Mouse (Mus musculus): Measurements from ENCODE around the gene Pear1. TPM values are rescaled to one million over a fixed set of nuclear protein-coding genes. Genes with fewer than 3 reads are reported as not detected.

The Pear1 gene
- polyA plus RNA-seq, 1 experiment from 2014 or later: 3.6 TPM

DNA sequence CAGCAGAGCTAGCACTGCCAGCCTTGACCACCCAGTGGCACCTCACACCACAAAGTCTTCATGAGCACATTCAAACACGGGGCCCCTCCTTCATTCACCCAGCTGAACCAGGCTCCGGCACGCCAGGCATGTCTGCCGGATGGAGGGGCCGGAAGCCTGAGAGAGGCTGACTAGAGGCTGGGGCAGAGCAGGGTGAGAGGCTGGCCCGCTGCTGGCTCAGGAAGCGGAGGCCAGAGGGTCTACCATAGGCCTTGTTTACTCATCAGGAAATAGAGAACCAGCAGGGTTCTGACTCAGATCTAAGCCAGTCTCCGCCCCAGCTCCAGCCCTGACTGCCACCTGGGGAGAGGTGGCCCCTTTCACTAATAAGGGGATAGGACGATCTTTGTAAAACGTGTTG lies 59.0 kb downstream of the Pear1 start:
- no peak overlapping the region for H3K4me3 ChIP-seq (ENCODE audit: low read depth, low read length)
- no peaks in the 10 kb centered on the region for H3K4me1 ChIP-seq (ENCODE audit: control insufficient read depth, insufficient read depth, low read length)
- no peaks in the 10 kb centered on the region for H3K27me3 ChIP-seq (ENCODE audit: control insufficient read depth, insufficient read depth, low read length)
- no peak overlapping the region for H3K9ac ChIP-seq (replicated peaks; ENCODE audit: low read depth, low read length)
- WGBS: 20% methylated on average over 10 of the region's 10 CpGs
- H3K27ac ChIP-seq (ENCODE audit: low read depth, low read length): no peak overlapping the region
- no peak overlapping the region for H3K4me2 ChIP-seq (ENCODE audit: low read depth, low read length)
- ATAC-seq (ENCODE audit: low read depth): no peak
- no peaks in the 10 kb centered on the region for H3K9me3 ChIP-seq (ENCODE audit: control insufficient read depth, low read length)
- no peaks in the 10 kb centered on the region for H3K36me3 ChIP-seq (ENCODE audit: control insufficient read depth, insufficient read depth, low read length)

DNA sequence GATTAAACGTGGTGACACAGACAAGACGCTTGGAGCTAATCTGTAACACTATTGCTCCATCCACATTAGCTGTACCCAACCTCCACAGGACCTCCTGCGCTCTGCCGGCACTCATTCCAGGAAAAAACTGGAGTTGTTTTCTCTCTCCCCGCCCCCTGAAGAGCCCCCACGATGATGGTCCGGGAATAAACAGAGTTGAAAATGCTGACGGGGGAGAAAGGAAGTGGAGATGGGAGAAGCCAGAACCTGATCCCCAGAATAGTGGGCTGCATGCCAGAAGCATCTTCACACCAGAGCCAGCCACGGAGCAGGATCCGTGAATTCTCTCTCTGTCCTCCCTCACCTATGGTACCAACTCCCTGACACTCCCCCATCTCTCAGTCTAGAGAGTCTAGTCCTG lies 59.6 kb downstream of the Pear1 start:
- no peak overlapping the region for H3K4me3 ChIP-seq (ENCODE audit: low read depth, low read length)
- H3K27me3 ChIP-seq (ENCODE audit: control insufficient read depth, insufficient read depth, low read length): no peaks in the 10 kb centered on the region
- ATAC-seq (ENCODE audit: low read depth): no peak
- no peaks in the 10 kb centered on the region for H3K36me3 ChIP-seq (ENCODE audit: control insufficient read depth, insufficient read depth, low read length)
- no peaks in the 10 kb centered on the region for H3K9me3 ChIP-seq (ENCODE audit: control insufficient read depth, low read length)
- no peak overlapping the region; the same call in 1 of the 2 replicates for H3K4me2 ChIP-seq (ENCODE audit: low read depth, low read length)
- 35% methylated on average over 10 of the region's 10 CpGs for WGBS
- no peak overlapping the region for H3K9ac ChIP-seq (replicated peaks; ENCODE audit: low read depth, low read length)
- no peak overlapping the region for H3K27ac ChIP-seq (ENCODE audit: low read depth, low read length)
- H3K4me1 ChIP-seq (ENCODE audit: control insufficient read depth, insufficient read depth, low read length): no peaks in the 10 kb centered on the region

DNA sequence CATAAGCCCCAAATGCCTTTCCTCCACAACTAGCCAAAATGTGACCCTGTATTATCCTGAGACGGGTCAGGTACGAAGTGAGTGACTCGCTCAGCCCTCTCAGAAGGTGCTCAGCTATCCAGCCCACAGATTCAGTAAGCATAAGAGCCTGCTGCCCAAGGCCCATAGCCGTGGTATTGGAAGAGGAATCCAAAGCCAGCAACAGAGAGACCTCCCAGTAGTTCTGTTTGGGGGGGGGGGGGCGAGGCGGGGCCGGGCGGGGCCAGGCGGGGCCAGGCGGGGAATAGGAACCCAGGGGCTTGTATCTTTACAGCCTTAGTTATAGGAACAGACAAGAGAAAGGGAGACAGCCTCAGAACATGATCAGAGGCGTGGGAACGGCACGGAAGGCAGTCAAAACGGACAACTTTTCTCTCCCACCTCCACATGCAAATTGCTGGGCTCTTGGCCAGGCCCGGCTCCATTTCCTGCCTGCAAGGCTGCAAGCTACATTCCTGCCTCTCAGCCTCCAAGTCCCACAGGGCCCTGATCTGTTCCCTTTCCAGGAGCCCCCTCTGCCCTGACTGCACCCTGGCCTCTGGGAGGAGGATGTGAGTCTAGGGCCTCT lies 60.3 kb downstream of the Pear1 start:
- Histone ChIP-seq H3K4me2 (ENCODE audit: low read depth, low read length) (no peak overlapping the region), H3K9me3 (ENCODE audit: control insufficient read depth, low read length) (no peaks in the 10 kb centered on the region), H3K36me3 (ENCODE audit: control insufficient read depth, insufficient read depth, low read length) (no peaks in the 10 kb centered on the region), H3K9ac (replicated peaks; ENCODE audit: low read depth, low read length) (no peak overlapping the region), H3K4me1 (ENCODE audit: control insufficient read depth, insufficient read depth, low read length) (no peaks in the 10 kb centered on the region), H3K27ac (ENCODE audit: low read depth, low read length) (no peak overlapping the region), H3K4me3 (ENCODE audit: low read depth, low read length) (no peak overlapping the region), H3K27me3 (ENCODE audit: control insufficient read depth, insufficient read depth, low read length) (no peaks in the 10 kb centered on the region)
- WGBS: 20% methylated on average over 13 of the region's 15 CpGs
- ATAC-seq (ENCODE audit: low read depth): no peak; the same call in 1 of the 2 replicates

DNA sequence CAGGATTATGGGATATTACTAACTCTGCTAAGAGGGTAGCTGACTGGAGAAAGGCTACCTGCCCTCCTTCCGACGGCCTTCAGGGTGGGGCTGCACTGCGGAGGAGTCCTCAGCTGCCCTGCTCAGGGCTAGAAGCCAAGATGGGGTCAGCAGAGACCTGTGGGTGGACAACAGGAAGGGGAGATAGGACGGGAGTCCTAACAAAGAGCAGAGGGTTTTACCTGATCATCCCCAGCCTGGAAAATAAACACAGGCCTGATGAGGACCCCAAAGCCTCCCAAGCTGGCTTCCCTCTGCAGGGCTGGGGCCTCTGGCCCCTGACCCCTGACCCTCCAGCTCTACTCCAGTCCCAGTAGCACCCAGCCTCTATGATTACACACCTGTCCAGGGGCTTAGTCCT lies 60.9 kb downstream of the Pear1 start:
- Histone ChIP-seq H3K9me3 (ENCODE audit: control insufficient read depth, low read length) (no peaks in the 10 kb centered on the region), H3K9ac (replicated peaks; ENCODE audit: low read depth, low read length) (no peak overlapping the region), H3K4me2 (ENCODE audit: low read depth, low read length) (no peak overlapping the region), H3K27ac (ENCODE audit: low read depth, low read length) (no peak overlapping the region), H3K36me3 (ENCODE audit: control insufficient read depth, insufficient read depth, low read length) (no peaks in the 10 kb centered on the region), H3K27me3 (ENCODE audit: control insufficient read depth, insufficient read depth, low read length) (no peaks in the 10 kb centered on the region), H3K4me1 (ENCODE audit: control insufficient read depth, insufficient read depth, low read length) (no peaks in the 10 kb centered on the region), H3K4me3 (ENCODE audit: low read depth, low read length) (no peak overlapping the region)
- WGBS: 67% methylated on average over 4 of the region's 4 CpGs
- ATAC-seq (ENCODE audit: low read depth): no peak

DNA sequence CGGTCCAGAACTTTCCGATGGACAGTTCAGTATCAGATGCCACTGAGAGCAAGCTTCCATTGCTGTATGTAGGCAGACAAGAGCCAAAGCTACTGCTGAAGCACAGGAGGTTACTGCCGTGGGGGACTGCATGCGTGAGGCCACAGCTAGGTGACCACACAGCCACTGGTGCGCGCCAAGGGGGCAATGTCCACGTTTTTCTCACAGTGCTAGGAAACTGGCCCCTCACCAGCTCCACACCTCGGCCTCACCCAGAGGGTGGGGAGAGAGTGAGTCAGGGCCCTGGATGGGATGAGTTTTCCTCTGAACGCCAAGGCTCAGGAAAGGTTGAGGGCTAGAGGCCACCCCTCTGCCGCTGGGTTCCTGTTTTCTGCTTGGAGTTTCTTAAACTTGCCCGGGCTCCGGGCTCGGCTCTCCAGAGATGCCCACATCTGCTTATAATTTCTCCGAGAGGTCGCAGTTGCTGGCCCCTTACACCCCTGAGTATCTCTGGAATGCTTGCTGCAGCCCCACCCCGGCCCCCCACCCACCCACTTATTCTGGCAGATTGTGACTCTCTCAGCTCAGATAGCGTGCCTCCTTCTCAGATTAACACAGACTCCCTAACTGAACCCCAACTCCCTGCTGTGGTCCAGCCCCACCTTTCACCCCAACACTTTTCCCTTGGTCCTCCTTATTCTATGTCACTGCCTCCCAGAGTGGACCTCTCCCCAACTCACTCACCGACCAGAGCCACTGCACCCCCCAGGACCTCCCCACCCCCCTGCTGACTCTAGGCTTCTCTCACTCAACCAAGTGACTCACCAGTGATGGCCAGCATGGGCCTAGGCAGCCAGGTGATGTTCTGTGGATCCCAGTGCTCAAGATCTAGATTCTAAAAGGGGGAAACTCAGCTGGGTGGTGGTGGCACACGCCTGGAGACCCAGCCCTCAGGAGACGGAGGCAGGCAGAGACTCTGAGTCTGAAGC lies 62.4 kb downstream of the Pear1 start:
- Histone ChIP-seq H3K4me1 (ENCODE audit: control insufficient read depth, insufficient read depth, low read length) (no peaks in the 10 kb centered on the region), H3K4me2 (ENCODE audit: low read depth, low read length) (no peak overlapping the region), H3K27me3 (ENCODE audit: control insufficient read depth, insufficient read depth, low read length) (no peaks in the 10 kb centered on the region), H3K9ac (replicated peaks; ENCODE audit: low read depth, low read length) (no peak overlapping the region), H3K9me3 (ENCODE audit: control insufficient read depth, low read length) (no peaks in the 10 kb centered on the region), H3K4me3 (ENCODE audit: low read depth, low read length) (no peak overlapping the region), H3K27ac (ENCODE audit: low read depth, low read length) (no peak overlapping the region), H3K36me3 (ENCODE audit: control insufficient read depth, insufficient read depth, low read length) (no peaks in the 10 kb centered on the region)
- no peak for ATAC-seq (ENCODE audit: low read depth)
- 84% methylated on average over 20 of the region's 20 CpGs for WGBS

DNA sequence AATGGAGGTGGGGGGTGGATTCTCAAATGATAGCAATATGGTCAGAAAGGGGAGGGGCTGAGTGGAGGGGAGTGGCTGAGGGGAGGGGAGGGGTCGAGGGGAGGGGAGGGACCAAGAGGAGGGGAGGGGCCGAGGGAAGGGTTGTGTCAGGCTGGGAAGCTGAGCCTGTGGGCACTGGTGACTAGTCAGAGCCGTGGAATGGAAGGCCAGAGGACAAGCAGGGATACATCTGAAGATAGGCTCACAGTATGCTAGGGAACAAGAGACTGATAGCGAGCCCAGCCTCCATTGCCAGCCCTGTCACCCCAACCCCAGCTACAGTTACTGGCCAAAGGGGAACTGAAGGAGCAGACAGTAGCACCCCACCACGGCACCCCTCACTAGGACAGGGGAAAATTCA lies 65.5 kb downstream of the Pear1 start:
- WGBS: 46% methylated on average over 5 of the region's 5 CpGs
- ATAC-seq (ENCODE audit: low read depth): no peak

DNA sequence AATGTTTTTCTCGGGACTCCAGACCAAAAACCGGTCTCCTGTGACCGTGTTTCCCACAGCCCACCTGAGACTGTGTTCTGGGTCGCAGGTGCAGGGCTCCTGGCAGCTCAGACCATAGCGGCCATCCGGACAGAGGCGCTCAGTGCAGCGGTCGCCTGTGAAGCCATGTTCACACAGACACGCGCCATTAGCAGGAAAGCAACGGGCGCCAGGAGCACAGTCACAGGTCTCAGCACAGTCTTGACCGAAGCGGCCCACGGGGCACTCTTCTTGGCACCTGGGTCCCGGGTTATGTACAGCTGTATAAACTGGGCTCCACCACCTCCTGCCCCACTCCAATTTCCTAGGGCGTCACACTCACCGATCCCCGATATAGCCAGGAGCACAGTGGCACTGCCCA lies 67.6 kb downstream of the Pear1 start:
- H3K4me3 ChIP-seq (ENCODE audit: low read depth, low read length): peak overlapping the region; percentile 17; the same call in 1 of the 2 replicates
- H3K36me3 ChIP-seq (ENCODE audit: control insufficient read depth, insufficient read depth, low read length): no peaks in the 10 kb centered on the region
- no peaks in the 10 kb centered on the region for H3K9me3 ChIP-seq (ENCODE audit: control insufficient read depth, low read length)
- 40% methylated on average over 20 of the region's 20 CpGs for WGBS
- ATAC-seq (ENCODE audit: low read depth): peak; percentile 26; the same call in 1 of the 2 replicates
- H3K9ac ChIP-seq (replicated peaks; ENCODE audit: low read depth, low read length): peak overlapping the region; percentile 44; the same call in 1 of the 2 replicates
- 0 out of 2 replicates have a peak, but pooled peaks cover 2% of the 10 kb centered on the region for H3K4me1 ChIP-seq (ENCODE audit: control insufficient read depth, insufficient read depth, low read length)
- H3K27ac ChIP-seq (ENCODE audit: low read depth, low read length): no peak overlapping the region
- H3K27me3 ChIP-seq (ENCODE audit: control insufficient read depth, insufficient read depth, low read length): 0 out of 2 replicates have a peak, but pooled peaks cover 3% of the 10 kb centered on the region
- peak overlapping the region; percentile 52 for H3K4me2 ChIP-seq (ENCODE audit: low read depth, low read length)

More for the DNA sequence above, 65.5 kb downstream of the Pear1 start:
- Histone ChIP-seq H3K4me2 (ENCODE audit: low read depth, low read length) (no peak overlapping the region), H3K4me1 (ENCODE audit: control insufficient read depth, insufficient read depth, low read length) (0 out of 2 replicates have a peak, but pooled peaks cover 2% of the 10 kb centered on the region), H3K27ac (ENCODE audit: low read depth, low read length) (no peak overlapping the region), H3K4me3 (ENCODE audit: low read depth, low read length) (no peak overlapping the region), H3K9ac (replicated peaks; ENCODE audit: low read depth, low read length) (no peak overlapping the region), H3K9me3 (ENCODE audit: control insufficient read depth, low read length) (no peaks in the 10 kb centered on the region), H3K27me3 (ENCODE audit: control insufficient read depth, insufficient read depth, low read length) (0 out of 2 replicates have a peak, but pooled peaks cover 3% of the 10 kb centered on the region), H3K36me3 (ENCODE audit: control insufficient read depth, insufficient read depth, low read length) (no peaks in the 10 kb centered on the region)

DNA sequence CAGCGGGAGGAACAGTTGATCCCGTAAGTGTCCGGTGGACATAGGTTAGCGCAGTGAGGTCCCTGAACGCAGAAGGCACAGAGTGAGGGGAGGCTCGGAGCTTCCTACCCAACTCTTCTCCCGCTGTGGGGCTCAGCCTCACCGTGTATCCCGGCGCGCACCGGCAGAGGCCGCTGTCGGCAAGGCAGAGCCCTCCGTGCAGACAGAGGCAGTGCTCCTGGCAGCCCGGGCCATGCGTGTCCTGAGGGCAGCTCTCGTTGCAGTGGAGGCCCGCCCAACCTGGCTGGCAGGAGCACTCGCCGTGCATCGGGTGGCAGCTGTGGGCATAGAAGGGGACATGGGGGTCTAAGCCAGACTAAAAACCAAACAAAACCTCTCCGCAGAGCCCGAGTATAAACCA lies 68.1 kb downstream of the Pear1 start:
- Histone ChIP-seq H3K27ac (ENCODE audit: low read depth, low read length) (no peak overlapping the region), H3K9ac (replicated peaks; ENCODE audit: low read depth, low read length) (peak overlapping the region; percentile 44; the same call in 1 of the 2 replicates), H3K36me3 (ENCODE audit: control insufficient read depth, insufficient read depth, low read length) (no peaks in the 10 kb centered on the region), H3K4me3 (ENCODE audit: low read depth, low read length) (peak overlapping the region; percentile 17; the same call in 1 of the 2 replicates), H3K9me3 (ENCODE audit: control insufficient read depth, low read length) (no peaks in the 10 kb centered on the region), H3K4me1 (ENCODE audit: control insufficient read depth, insufficient read depth, low read length) (0 out of 2 replicates have a peak, but pooled peaks cover 2% of the 10 kb centered on the region), H3K4me2 (ENCODE audit: low read depth, low read length) (peak overlapping the region; percentile 52), H3K27me3 (ENCODE audit: control insufficient read depth, insufficient read depth, low read length) (0 out of 2 replicates have a peak, but pooled peaks cover 3% of the 10 kb centered on the region)
- ATAC-seq (ENCODE audit: low read depth): peak; percentile 94
- 2% methylated on average over 24 of the region's 24 CpGs for WGBS

DNA sequence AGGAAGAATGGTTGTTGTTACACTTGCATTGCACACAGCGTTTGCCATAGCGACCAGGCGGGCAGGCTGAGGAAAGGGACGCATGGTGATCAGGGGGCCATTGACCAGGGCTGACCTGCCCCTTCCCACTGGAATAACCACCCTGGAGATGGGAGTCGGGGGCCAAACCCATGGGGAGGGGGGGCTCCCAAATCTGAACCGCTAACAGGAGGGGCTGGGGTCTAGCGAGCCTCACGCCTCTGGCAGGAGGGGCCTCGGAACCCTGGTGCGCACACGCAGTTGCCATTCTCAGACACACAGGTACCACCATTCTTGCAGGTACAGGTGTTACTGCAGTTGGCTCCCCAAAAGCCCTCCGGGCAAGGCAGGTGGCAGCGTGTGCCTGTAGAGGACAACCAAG lies 70.3 kb downstream of the Pear1 start:
- 84% methylated on average over 13 of the region's 13 CpGs for WGBS
- no peak for ATAC-seq (ENCODE audit: low read depth)
- Histone ChIP-seq H3K4me1 (ENCODE audit: control insufficient read depth, insufficient read depth, low read length) (0 out of 2 replicates have a peak, but pooled peaks cover 2% of the 10 kb centered on the region), H3K9me3 (ENCODE audit: control insufficient read depth, low read length) (no peaks in the 10 kb centered on the region), H3K27me3 (ENCODE audit: control insufficient read depth, insufficient read depth, low read length) (0 out of 2 replicates have a peak, but pooled peaks cover 3% of the 10 kb centered on the region), H3K4me2 (ENCODE audit: low read depth, low read length) (no peak overlapping the region), H3K36me3 (ENCODE audit: control insufficient read depth, insufficient read depth, low read length) (no peaks in the 10 kb centered on the region), H3K4me3 (ENCODE audit: low read depth, low read length) (no peak overlapping the region), H3K9ac (replicated peaks; ENCODE audit: low read depth, low read length) (no peak overlapping the region), H3K27ac (ENCODE audit: low read depth, low read length) (no peak overlapping the region)

All from neural tube, embryonic 14.5 days (tissue).